Mouse (Mus musculus): ENCODE data around the gene Racgap1.

Gene Racgap1

GRCm38 (mm10) chr15:99651163-99651872, at the start of gene Racgap1:
Gene Racgap1 (minus strand): TSS chr15:99651656.
- peak; percentile 90 for DNase-seq (ENCODE audit: low read depth, low spot score)

GRCm38 (mm10) chr15:99700219-99701106, 49.0 kb upstream of the Racgap1 start:
- DNase-seq (ENCODE audit: low read depth, low spot score) = no peak

- no peak for DNase-seq (ENCODE audit: low read depth, low spot score)
Measured at GRCm38 (mm10) chr15:99699715-99700114, 48.3 kb upstream of the Racgap1 start.

GRCm38 (mm10) chr15:99698533-99699085, 47.2 kb upstream of the Racgap1 start:
- DNase-seq (ENCODE audit: low read depth, low spot score) = no peak

- DNase-seq (ENCODE audit: low read depth, low spot score) = no peak
Measured at GRCm38 (mm10) chr15:99697309-99697708, 45.9 kb upstream of the Racgap1 start.

- no peak for DNase-seq (ENCODE audit: low read depth, low spot score)
Measured at GRCm38 (mm10) chr15:99691976-99692375, 40.5 kb upstream of the Racgap1 start.

- DNase-seq (ENCODE audit: low read depth, low spot score) = no peak
Measured at GRCm38 (mm10) chr15:99690924-99691323, 39.5 kb upstream of the Racgap1 start.

- no peak for DNase-seq (ENCODE audit: low read depth, low spot score)
Measured at GRCm38 (mm10) chr15:99688712-99689111, 37.3 kb upstream of the Racgap1 start.

- DNase-seq (ENCODE audit: low read depth, low spot score) = no peak
Measured at GRCm38 (mm10) chr15:99684156-99684555, 32.7 kb upstream of the Racgap1 start.

GRCm38 (mm10) chr15:99682880-99683279, 31.4 kb upstream of the Racgap1 start:
- DNase-seq (ENCODE audit: low read depth, low spot score) = no peak

GRCm38 (mm10) chr15:99679008-99679407, 27.6 kb upstream of the Racgap1 start:
- DNase-seq (ENCODE audit: low read depth, low spot score) = no peak

GRCm38 (mm10) chr15:99678063-99678800, 26.8 kb upstream of the Racgap1 start:
- DNase-seq (ENCODE audit: low read depth, low spot score) = no peak

GRCm38 (mm10) chr15:99677089-99677488, 25.6 kb upstream of the Racgap1 start:
- no peak for DNase-seq (ENCODE audit: low read depth, low spot score)

GRCm38 (mm10) chr15:99674866-99675265, 23.4 kb upstream of the Racgap1 start:
- no peak for DNase-seq (ENCODE audit: low read depth, low spot score)

- no peak for DNase-seq (ENCODE audit: low read depth, low spot score)
Measured at GRCm38 (mm10) chr15:99671783-99672182, 20.3 kb upstream of the Racgap1 start.

- no peak for DNase-seq (ENCODE audit: low read depth, low spot score)
Measured at GRCm38 (mm10) chr15:99670964-99671670, 19.7 kb upstream of the Racgap1 start.

GRCm38 (mm10) chr15:99670154-99670821, 18.8 kb upstream of the Racgap1 start, which contains the start of gene Asic1:
Gene Asic1 (plus strand): TSS chr15:99670368.
- no peak for DNase-seq (ENCODE audit: low read depth, low spot score)

- DNase-seq (ENCODE audit: low read depth, low spot score) = no peak
Measured at GRCm38 (mm10) chr15:99669392-99669791, 17.9 kb upstream of the Racgap1 start.

GRCm38 (mm10) chr15:99668881-99669280, 17.4 kb upstream of the Racgap1 start:
- no peak for DNase-seq (ENCODE audit: low read depth, low spot score)

GRCm38 (mm10) chr15:99667544-99667943, 16.1 kb upstream of the Racgap1 start:
- no peak for DNase-seq (ENCODE audit: low read depth, low spot score)
